Mouse (Mus musculus) embryonic facial prominence, embryonic 12.5 days (tissue): Measurements from ENCODE around the gene Gab2. TPM values are rescaled to one million over a fixed set of nuclear protein-coding genes. Genes with fewer than 3 reads are reported as not detected.

Source experiments
- ATAC-seq: fragments of 200-750 bp; cut with Nextera tagmentation; 2 replicates; pipeline ENCODE4 v1.8.0; 2017; ENCODE audit not compliant: insufficient number of reproducible peaks, insufficient read depth, low FRiP score, low TSS enrichment
- H3K27ac ChIP-seq: fragments of 300-500 bp; sonication (generic); 2 replicates; pipeline ENCODE4 v1.5.1; 2016; ENCODE audit warnings: mild to moderate bottlenecking
- H3K27me3 ChIP-seq: fragments of 300-500 bp; sonication (generic); 2 replicates; pipeline ENCODE4 v1.6.1; 2016; ENCODE audit warnings: mild to moderate bottlenecking, moderate library complexity
- H3K36me3 ChIP-seq: fragments of 300-500 bp; sonication (generic); 2 replicates; pipeline ENCODE4 v1.6.1; 2016; ENCODE audit warnings: mild to moderate bottlenecking
- H3K4me1 ChIP-seq: fragments of 300-500 bp; sonication (generic); 2 replicates; pipeline ENCODE4 v1.6.1; 2016
- H3K4me2 ChIP-seq: fragments of 300-500 bp; sonication (generic); replicated peaks from 2 replicates; pipeline ENCODE4 v1.6.1; 2016; ENCODE audit warnings: mild to moderate bottlenecking, moderate library complexity
- H3K4me3 ChIP-seq: fragments of 300-500 bp; sonication (generic); 2 replicates; pipeline ENCODE4 v1.5.1; 2016; ENCODE audit warnings: mild to moderate bottlenecking
- H3K9ac ChIP-seq: fragments of 300-500 bp; sonication (generic); 2 replicates; pipeline ENCODE4 v1.6.1; 2016; ENCODE audit warnings: mild to moderate bottlenecking, moderate library complexity
- H3K9me3 ChIP-seq: fragments of 300-500 bp; sonication (generic); 2 replicates; pipeline ENCODE4 v1.6.1; 2016; ENCODE audit warnings: mild to moderate bottlenecking, moderate library complexity
- WGBS: fragments of 180-500 bp; shearing (Covaris S2); methylation state at CpG from one replicate; pipeline ENCODE4 v1.1.7; 2016; 5-methylcytosine and 5-hydroxymethylcytosine counted together
- polyA plus RNA-seq: library from polyadenylated mRNA; unstranded; fragments of >200 nt; fragmentation: Nextera tagmentation; extraction: Ambion mirVana; gene quantifications from 2 replicates; pipeline ENCODE4 v1.2.1, GENCODE M21; 2016

The Gab2 gene
- polyA plus RNA-seq, 1 experiment from 2014 or later = 6.5 TPM

GRCm38 (mm10) chr7:97306813-97307212 lies 225.4 kb downstream of the Gab2 start:
- H3K36me3 ChIP-seq = peaks cover 42% of the 10 kb centered on the region
- 91% methylated on average over 2 of the region's 2 CpGs for WGBS
- H3K27me3 ChIP-seq = no peaks in the 10 kb centered on the region
- H3K9ac ChIP-seq = no peak overlapping the region
- H3K9me3 ChIP-seq = no peaks in the 10 kb centered on the region
- H3K4me2 ChIP-seq = no peak overlapping the region
- H3K4me3 ChIP-seq = no peak overlapping the region
- ATAC-seq = no peak
- no peak overlapping the region for H3K27ac ChIP-seq
- H3K4me1 ChIP-seq = no peaks in the 10 kb centered on the region

- Histone ChIP-seq H3K4me2 (no peak overlapping the region), H3K27me3 (no peaks in the 10 kb centered on the region), H3K4me3 (no peak overlapping the region), H3K36me3 (peaks cover 42% of the 10 kb centered on the region), H3K9me3 (no peaks in the 10 kb centered on the region), H3K9ac (no peak overlapping the region), H3K27ac (no peak overlapping the region), H3K4me1 (no peaks in the 10 kb centered on the region)
- ATAC-seq = no peak
- 72% methylated on average over 1 of the region's 1 CpGs for whole genome bisulfite sequencing
Measured at GRCm38 (mm10) chr7:97307546-97307945, 226.2 kb downstream of the Gab2 start.

DNA sequence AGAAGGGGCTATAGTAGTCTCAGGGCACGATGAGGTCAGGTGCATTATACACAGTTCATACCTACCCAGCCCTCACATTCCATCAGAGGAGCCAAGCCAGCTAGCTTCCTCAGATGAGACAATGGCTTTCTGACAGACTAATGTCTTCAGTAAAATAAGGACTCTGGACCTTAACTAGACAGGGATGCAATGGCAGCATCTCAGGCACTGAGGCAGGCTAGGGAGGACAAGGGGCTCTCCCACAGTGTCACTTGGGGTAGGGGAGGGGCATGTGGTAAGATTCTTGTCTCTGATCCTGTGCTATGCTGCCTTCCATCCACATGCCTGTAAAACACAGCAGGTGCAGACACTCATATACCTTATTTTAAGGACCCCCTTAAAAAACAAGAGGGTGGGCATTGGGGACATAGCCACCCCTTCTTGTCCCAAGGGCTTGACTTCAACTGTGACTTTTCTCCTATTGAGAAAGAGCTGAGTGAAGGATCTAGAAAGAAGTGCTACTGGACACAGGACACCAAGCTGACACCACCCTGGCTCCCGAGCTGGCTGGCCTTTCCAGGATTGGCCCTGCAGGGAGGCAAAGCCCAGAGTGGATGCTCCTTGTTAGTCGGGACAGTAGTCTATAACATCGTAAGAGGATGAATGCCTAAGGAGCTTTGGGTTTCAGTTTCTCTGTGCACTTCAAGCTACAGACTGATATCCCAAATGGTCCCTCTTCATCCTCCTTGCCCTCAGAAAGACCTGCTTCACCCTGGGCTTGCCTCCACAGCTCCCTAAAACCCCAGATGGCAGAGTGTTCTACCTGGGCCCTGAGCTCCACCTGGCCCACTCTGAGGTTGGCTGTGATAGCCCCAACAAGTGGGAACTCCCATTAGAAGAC lies 228.3 kb downstream of the Gab2 start:
- Histone ChIP-seq H3K4me1 (no peaks in the 10 kb centered on the region), H3K9ac (no peak overlapping the region), H3K4me3 (no peak overlapping the region), H3K27ac (no peak overlapping the region), H3K36me3 (peaks cover 37% of the 10 kb centered on the region), H3K27me3 (no peaks in the 10 kb centered on the region), H3K4me2 (no peak overlapping the region), H3K9me3 (no peaks in the 10 kb centered on the region)
- 83% methylated on average over 4 of the region's 4 CpGs for WGBS
- no peak for ATAC-seq

GRCm38 (mm10) chr7:97310341-97310635 lies 228.9 kb downstream of the Gab2 start:
- H3K9me3 ChIP-seq = no peaks in the 10 kb centered on the region
- H3K9ac ChIP-seq = no peak overlapping the region
- H3K27me3 ChIP-seq = no peaks in the 10 kb centered on the region
- no peak overlapping the region for H3K27ac ChIP-seq
- H3K36me3 ChIP-seq = peaks cover 37% of the 10 kb centered on the region
- H3K4me2 ChIP-seq = no peak overlapping the region
- no peaks in the 10 kb centered on the region for H3K4me1 ChIP-seq
- WGBS = 88% methylated on average over 3 of the region's 3 CpGs
- no peak overlapping the region for H3K4me3 ChIP-seq
- no peak for ATAC-seq

GRCm38 (mm10) chr7:97311620-97312019 lies 230.2 kb downstream of the Gab2 start:
- Histone ChIP-seq H3K9me3 (no peaks in the 10 kb centered on the region), H3K36me3 (peaks cover 42% of the 10 kb centered on the region), H3K4me3 (no peak overlapping the region), H3K27ac (no peak overlapping the region), H3K27me3 (no peaks in the 10 kb centered on the region), H3K4me1 (no peaks in the 10 kb centered on the region), H3K9ac (no peak overlapping the region), H3K4me2 (no peak overlapping the region)
- ATAC-seq = no peak
- 90% methylated on average over 14 of the region's 14 CpGs for WGBS

GRCm38 (mm10) chr7:97312196-97312595 lies 230.8 kb downstream of the Gab2 start:
- 81% methylated on average over 17 of the region's 17 CpGs for WGBS
- Histone ChIP-seq H3K4me2 (no peak overlapping the region), H3K27me3 (no peaks in the 10 kb centered on the region), H3K9ac (no peak overlapping the region), H3K4me1 (no peaks in the 10 kb centered on the region), H3K9me3 (no peaks in the 10 kb centered on the region), H3K36me3 (peaks cover 45% of the 10 kb centered on the region), H3K27ac (no peak overlapping the region), H3K4me3 (no peak overlapping the region)
- no peak for ATAC-seq

DNA sequence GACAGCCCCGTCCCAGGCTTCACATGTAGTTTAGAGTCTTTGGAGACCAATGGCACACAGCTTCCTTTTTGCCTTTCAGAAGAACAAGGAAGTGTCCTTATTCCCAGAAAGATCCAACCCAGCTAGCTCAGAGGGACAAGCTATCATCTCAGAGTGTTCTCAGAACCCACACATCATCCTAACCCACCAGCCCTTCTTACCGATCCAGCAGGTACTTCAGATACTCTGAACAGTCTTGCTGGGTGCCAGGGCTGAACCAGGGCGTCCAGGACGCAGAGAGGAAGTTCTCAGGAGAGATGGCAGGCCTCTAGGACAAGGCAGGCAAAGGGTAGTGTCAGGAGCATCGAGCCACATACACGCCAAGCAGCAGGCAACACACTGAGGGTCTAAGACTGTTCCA lies 231.5 kb downstream of the Gab2 start:
- Histone ChIP-seq H3K4me3 (no peak overlapping the region), H3K27me3 (no peaks in the 10 kb centered on the region), H3K36me3 (peaks cover 46% of the 10 kb centered on the region), H3K9ac (no peak overlapping the region), H3K4me1 (no peaks in the 10 kb centered on the region), H3K27ac (no peak overlapping the region), H3K4me2 (no peak overlapping the region), H3K9me3 (no peaks in the 10 kb centered on the region)
- WGBS = 85% methylated on average over 6 of the region's 6 CpGs
- ATAC-seq = no peak

- Histone ChIP-seq H3K4me3 (no peak overlapping the region), H3K36me3 (peaks cover 42% of the 10 kb centered on the region), H3K9me3 (no peaks in the 10 kb centered on the region), H3K4me2 (no peak overlapping the region), H3K9ac (no peak overlapping the region), H3K27me3 (no peaks in the 10 kb centered on the region), H3K4me1 (no peaks in the 10 kb centered on the region), H3K27ac (no peak overlapping the region)
- 72% methylated on average over 7 of the region's 7 CpGs for WGBS
- no peak for ATAC-seq
Measured at GRCm38 (mm10) chr7:97313364-97313995, 232.1 kb downstream of the Gab2 start.

DNA sequence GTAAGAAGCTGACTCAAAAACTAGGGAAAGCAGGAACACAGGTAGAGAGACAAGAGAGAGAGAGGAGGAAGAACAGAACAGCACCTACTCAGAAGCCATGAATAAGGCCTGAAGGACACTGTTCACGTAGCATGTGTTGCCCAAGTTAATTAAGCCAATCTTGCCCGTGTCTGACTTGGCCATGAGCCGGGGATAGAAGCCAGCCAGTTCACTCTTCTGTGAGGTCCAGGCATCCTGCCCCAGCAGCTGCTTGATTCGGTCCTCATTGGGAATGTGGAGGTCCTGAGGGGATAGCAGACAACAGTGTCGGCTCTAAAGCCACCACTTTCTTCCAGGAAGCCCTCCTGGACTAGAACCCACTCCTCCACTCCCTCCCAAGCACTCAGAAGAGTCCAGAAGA lies 233.3 kb downstream of the Gab2 start:
- H3K36me3 ChIP-seq = peaks cover 32% of the 10 kb centered on the region
- WGBS = 86% methylated on average over 5 of the region's 5 CpGs
- ATAC-seq = no peak
- no peak overlapping the region for H3K9ac ChIP-seq
- H3K4me3 ChIP-seq = no peak overlapping the region
- no peaks in the 10 kb centered on the region for H3K27me3 ChIP-seq
- no peaks in the 10 kb centered on the region for H3K4me1 ChIP-seq
- H3K4me2 ChIP-seq = no peak overlapping the region
- H3K9me3 ChIP-seq = no peaks in the 10 kb centered on the region
- no peak overlapping the region for H3K27ac ChIP-seq

DNA sequence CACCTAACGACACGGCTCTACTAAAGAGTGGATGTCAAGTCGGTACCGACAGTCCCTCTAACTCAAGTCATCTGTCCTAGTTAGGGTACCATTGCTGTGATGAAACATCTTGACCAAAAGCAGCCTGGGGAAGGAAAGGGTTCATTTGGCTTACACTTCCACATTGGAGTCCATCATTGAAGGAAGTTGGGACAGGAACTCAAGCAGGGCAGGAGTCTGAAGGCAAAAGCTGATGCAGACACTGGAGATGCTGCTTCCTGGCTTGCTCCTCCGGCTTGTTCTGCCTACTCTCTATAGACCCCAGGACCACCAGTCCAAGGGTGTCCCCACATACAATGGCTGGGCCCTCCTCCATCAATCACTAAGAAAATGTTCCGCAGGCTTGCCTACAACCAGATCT lies 234.3 kb downstream of the Gab2 start:
- no peak overlapping the region for H3K4me2 ChIP-seq
- no peak overlapping the region for H3K27ac ChIP-seq
- H3K36me3 ChIP-seq = peaks cover 26% of the 10 kb centered on the region
- H3K4me1 ChIP-seq = no peaks in the 10 kb centered on the region
- no peak for ATAC-seq
- no peaks in the 10 kb centered on the region for H3K27me3 ChIP-seq
- H3K9me3 ChIP-seq = no peaks in the 10 kb centered on the region
- WGBS = 91% methylated on average over 6 of the region's 6 CpGs
- no peak overlapping the region for H3K9ac ChIP-seq
- H3K4me3 ChIP-seq = no peak overlapping the region

DNA sequence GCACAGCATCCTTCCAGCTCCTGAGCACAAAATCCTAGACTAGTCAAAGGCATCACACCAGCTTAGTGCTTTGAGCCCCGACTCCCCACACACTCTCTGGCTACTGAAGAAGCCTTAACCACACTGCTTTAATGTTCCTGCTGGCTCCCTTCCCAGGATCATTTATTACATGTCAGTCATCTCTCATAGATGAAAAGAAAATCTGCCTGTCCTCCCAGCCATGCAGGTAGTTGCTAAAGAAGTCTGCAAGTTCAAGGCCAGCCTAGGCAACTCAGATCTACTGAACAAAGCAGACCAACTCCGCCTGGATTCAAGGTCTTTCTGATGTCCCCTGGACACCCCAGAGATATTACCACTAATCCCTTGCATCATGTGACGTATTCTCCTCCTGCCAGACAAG lies 236.3 kb downstream of the Gab2 start:
- Histone ChIP-seq H3K4me3 (no peak overlapping the region), H3K36me3 (peaks cover 19% of the 10 kb centered on the region), H3K27ac (no peak overlapping the region), H3K4me2 (no peak overlapping the region), H3K27me3 (no peaks in the 10 kb centered on the region), H3K9ac (no peak overlapping the region), H3K4me1 (no peaks in the 10 kb centered on the region), H3K9me3 (no peaks in the 10 kb centered on the region)
- no peak for ATAC-seq
- WGBS = 74% methylated on average over 3 of the region's 3 CpGs

DNA sequence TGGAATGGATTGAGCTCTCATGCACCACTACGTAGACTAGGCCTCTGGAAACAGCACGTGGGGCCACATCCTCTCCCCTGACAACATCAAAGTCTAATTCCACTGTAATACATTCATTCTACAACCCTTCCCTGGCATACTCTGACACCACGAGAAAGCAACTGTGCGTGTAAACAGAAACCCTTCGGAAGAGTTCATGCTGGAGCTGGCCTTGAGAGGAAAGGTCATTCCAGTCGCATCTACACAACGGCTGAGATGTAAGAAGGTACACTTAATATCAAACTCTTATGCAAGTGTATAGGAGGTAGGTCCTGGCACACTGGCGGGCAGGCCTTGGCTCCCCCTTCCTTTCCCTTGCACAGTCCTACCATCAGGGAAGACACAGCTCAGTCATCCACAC lies 243.0 kb downstream of the Gab2 start:
- Histone ChIP-seq H3K4me3 (no peak overlapping the region), H3K36me3 (peaks cover 5% of the 10 kb centered on the region; the same call in 1 of the 2 replicates), H3K4me1 (peaks cover 13% of the 10 kb centered on the region), H3K4me2 (no peak overlapping the region), H3K9me3 (no peaks in the 10 kb centered on the region), H3K27ac (no peak overlapping the region), H3K27me3 (peaks cover 36% of the 10 kb centered on the region), H3K9ac (no peak overlapping the region)
- ATAC-seq = no peak
- 91% methylated on average over 8 of the region's 8 CpGs for WGBS
